Mouse (Mus musculus) hindbrain, embryonic 10.5 days (tissue): ENCODE measurements around the gene Slc25a35. TPM values are rescaled to one million over a fixed set of nuclear protein-coding genes. Genes with fewer than 3 reads are reported as not detected.
"Not testable (repeated sequence)": the region's sequence is repeated elsewhere in the genome, so short reads cannot be mapped to it uniquely, and the experiment has no call there.

ENCODE experiments used
- DNase-seq: peaks from one replicate; pipeline ENCODE4 v3.0.0-alpha.2; 2017; ENCODE audit warnings: low spot score
- H3K27ac ChIP-seq: fragments of 300-500 bp; sonication (generic); 2 replicates; pipeline ENCODE4 v1.5.1; 2016; ENCODE audit warnings: mild to moderate bottlenecking, moderate library complexity
- H3K27me3 ChIP-seq: fragments of 300-500 bp; sonication (generic); 2 replicates; pipeline ENCODE4 v1.6.1; 2016; ENCODE audit warnings: mild to moderate bottlenecking; ENCODE audit not compliant: poor library complexity, insufficient read depth, severe bottlenecking
- H3K36me3 ChIP-seq: fragments of 300-500 bp; sonication (generic); 2 replicates; pipeline ENCODE4 v1.6.1; 2016; ENCODE audit warnings: mild to moderate bottlenecking, moderate library complexity
- H3K4me1 ChIP-seq: fragments of 300-500 bp; sonication (generic); replicated peaks from 2 replicates; pipeline ENCODE4 v1.6.1; 2016; ENCODE audit warnings: mild to moderate bottlenecking
- H3K4me3 ChIP-seq: fragments of 300-500 bp; sonication (generic); 2 replicates; pipeline ENCODE4 v1.5.1; 2016; ENCODE audit warnings: mild to moderate bottlenecking, moderate library complexity
- H3K9me3 ChIP-seq: fragments of 300-500 bp; sonication (generic); 2 replicates; pipeline ENCODE4 v1.6.1; 2016; ENCODE audit warnings: mild to moderate bottlenecking, moderate library complexity
- WGBS: fragments of 180-500 bp; shearing (Covaris S2); methylation state at CpG from one replicate; pipeline ENCODE4 v1.1.7; 2016; 5-methylcytosine and 5-hydroxymethylcytosine counted together
- polyA plus RNA-seq: library from polyadenylated mRNA; unstranded; fragments of >200 nt; fragmentation: Nextera tagmentation; extraction: Ambion mirVana; gene quantifications from 2 replicates; pipeline ENCODE4 v1.2.1, GENCODE M21; 2016

Slc25a35 gene
- polyA plus RNA-seq, 1 experiment from 2014 or later: 2.0 TPM

GRCm38 (mm10) chr11:68946806-68947440 lies 21.0 kb upstream of the Slc25a35 start:
- peaks cover 11% of the 10 kb centered on the region for H3K4me1 ChIP-seq

GRCm38 (mm10) chr11:68947542-68947993 lies 20.4 kb upstream of the Slc25a35 start:
- DNase-seq: peak; percentile 17

More at GRCm38 (mm10) chr11:68946806-68947440, 21.0 kb upstream of the Slc25a35 start:
- no peak overlapping the region; the same call in 1 of the 2 replicates for H3K27ac ChIP-seq
- H3K4me3 ChIP-seq: peak overlapping the region; percentile 31
- H3K27me3 ChIP-seq: peaks cover 46% of the 10 kb centered on the region
- 9% methylated on average over 16 of the region's 16 CpGs for WGBS
- DNase-seq: no peak
- H3K9me3 ChIP-seq: no peaks in the 10 kb centered on the region
- 0 out of 2 replicates have a peak, but pooled peaks cover 3% of the 10 kb centered on the region for H3K36me3 ChIP-seq

GRCm38 (mm10) chr11:68953903-68954302 lies 14.0 kb upstream of the Slc25a35 start:
- no peaks in the 10 kb centered on the region for H3K9me3 ChIP-seq
- WGBS: 4% methylated on average over 13 of the region's 13 CpGs
- no peak overlapping the region for H3K27ac ChIP-seq
- H3K27me3 ChIP-seq: peaks cover 79% of the 10 kb centered on the region
- peaks cover 28% of the 10 kb centered on the region for H3K4me1 ChIP-seq
- peak; percentile 25 for DNase-seq
- no peaks in the 10 kb centered on the region for H3K36me3 ChIP-seq
- H3K4me3 ChIP-seq: peak overlapping the region; percentile 51

More at GRCm38 (mm10) chr11:68947542-68947993, 20.4 kb upstream of the Slc25a35 start:
- H3K27ac ChIP-seq: 0 out of 2 replicates have a peak overlapping the region, but pooled peaks have one; percentile 1
- 4% methylated on average over 12 of the region's 12 CpGs for WGBS
- peaks cover 52% of the 10 kb centered on the region for H3K27me3 ChIP-seq
- peaks cover 11% of the 10 kb centered on the region for H3K4me1 ChIP-seq
- H3K9me3 ChIP-seq: no peaks in the 10 kb centered on the region
- 0 out of 2 replicates have a peak, but pooled peaks cover 3% of the 10 kb centered on the region for H3K36me3 ChIP-seq
- H3K4me3 ChIP-seq: peak overlapping the region; percentile 31

- peak overlapping the region; percentile 51 for H3K4me3 ChIP-seq
- no peaks in the 10 kb centered on the region for H3K36me3 ChIP-seq
- no peaks in the 10 kb centered on the region for H3K9me3 ChIP-seq
- H3K27me3 ChIP-seq: peaks cover 79% of the 10 kb centered on the region
- H3K27ac ChIP-seq: peak overlapping the region; percentile 64
- peaks cover 28% of the 10 kb centered on the region for H3K4me1 ChIP-seq
- 2% methylated on average over 17 of the region's 17 CpGs for WGBS
- peak; percentile 29 for DNase-seq
Observed at GRCm38 (mm10) chr11:68954408-68954807, 13.5 kb upstream of the Slc25a35 start.

- H3K27ac ChIP-seq: no peak overlapping the region
- no peaks in the 10 kb centered on the region for H3K9me3 ChIP-seq
- peaks cover 28% of the 10 kb centered on the region for H3K4me1 ChIP-seq
- peaks cover 73% of the 10 kb centered on the region for H3K27me3 ChIP-seq
- no peak for DNase-seq
- 69% methylated on average over 5 of the region's 5 CpGs for WGBS
- peak overlapping the region; percentile 51 for H3K4me3 ChIP-seq
- H3K36me3 ChIP-seq: no peaks in the 10 kb centered on the region
Observed at GRCm38 (mm10) chr11:68955473-68955872, 12.5 kb upstream of the Slc25a35 start.

GRCm38 (mm10) chr11:68956107-68956506 lies 11.8 kb upstream of the Slc25a35 start:
- no peak overlapping the region; the same call in 1 of the 2 replicates for H3K27ac ChIP-seq
- H3K9me3 ChIP-seq: no peaks in the 10 kb centered on the region
- DNase-seq: no peak
- peaks cover 69% of the 10 kb centered on the region for H3K27me3 ChIP-seq
- peaks cover 28% of the 10 kb centered on the region for H3K4me1 ChIP-seq
- H3K36me3 ChIP-seq: no peaks in the 10 kb centered on the region
- 44% methylated on average over 3 of the region's 3 CpGs for WGBS
- peak overlapping the region; percentile 37 for H3K4me3 ChIP-seq

- H3K27ac ChIP-seq: no peak overlapping the region; the same call in 1 of the 2 replicates
- H3K27me3 ChIP-seq: peaks cover 63% of the 10 kb centered on the region
- no peak for DNase-seq
- H3K9me3 ChIP-seq: no peaks in the 10 kb centered on the region
- WGBS: 26% methylated on average over 13 of the region's 13 CpGs
- H3K36me3 ChIP-seq: no peaks in the 10 kb centered on the region
- peaks cover 28% of the 10 kb centered on the region for H3K4me1 ChIP-seq
- peak overlapping the region; percentile 37 for H3K4me3 ChIP-seq
Observed at GRCm38 (mm10) chr11:68956697-68957096, 11.2 kb upstream of the Slc25a35 start.

- H3K9me3 ChIP-seq: no peaks in the 10 kb centered on the region
- H3K4me3 ChIP-seq: peak within 1 kb of the TSS; percentile 37
- WGBS: 33% methylated on average over 8 of the region's 8 CpGs
- peaks cover 57% of the 10 kb centered on the region for H3K27me3 ChIP-seq
- H3K27ac ChIP-seq: peak within 1 kb of the TSS; percentile 1; the same call in 1 of the 2 replicates
- DNase-seq: no peak
- no peaks in the 10 kb centered on the region for H3K36me3 ChIP-seq
- peaks cover 28% of the 10 kb centered on the region for H3K4me1 ChIP-seq
Observed at GRCm38 (mm10) chr11:68957308-68957707, 10.6 kb upstream of the Slc25a35 start, which contains the start of gene Arhgef15. TSS of gene Arhgef15 (minus strand) at chr11:68957480.

GRCm38 (mm10) chr11:68957971-68958370 lies 10.0 kb upstream of the Slc25a35 start:
- Histone ChIP-seq H3K36me3 (no peaks in the 10 kb centered on the region), H3K4me1 (peaks cover 28% of the 10 kb centered on the region), H3K4me3 (no peak overlapping the region), H3K9me3 (no peaks in the 10 kb centered on the region), H3K27ac (no peak overlapping the region), H3K27me3 (peaks cover 51% of the 10 kb centered on the region)
- DNase-seq: no peak
- 90% methylated on average over 1 of the region's 1 CpGs for WGBS

- Histone ChIP-seq H3K4me1 (peaks cover 5% of the 10 kb centered on the region), H3K27ac (no peak overlapping the region), H3K4me3 (no peak overlapping the region), H3K27me3 (peaks cover 17% of the 10 kb centered on the region), H3K36me3 (no peaks in the 10 kb centered on the region), H3K9me3 (no peaks in the 10 kb centered on the region)
- WGBS: 83% methylated on average over 3 of the region's 3 CpGs
- no peak for DNase-seq
Observed at GRCm38 (mm10) chr11:68961596-68961995, 6.3 kb upstream of the Slc25a35 start.

GRCm38 (mm10) chr11:68962159-68962558 lies 5.8 kb upstream of the Slc25a35 start:
- H3K36me3 ChIP-seq, H3K9me3 ChIP-seq, H3K4me1 ChIP-seq, DNase-seq, H3K4me3 ChIP-seq, H3K27ac ChIP-seq: not testable (repeated sequence)
- H3K27me3 ChIP-seq: peaks cover 17% of the 10 kb centered on the region
- WGBS: 31% methylated on average over 11 of the region's 11 CpGs

- H3K4me1 ChIP-seq: peaks cover 16% of the 10 kb centered on the region
- peaks cover 9% of the 10 kb centered on the region for H3K27me3 ChIP-seq
- H3K9me3 ChIP-seq: no peaks in the 10 kb centered on the region
- no peaks in the 10 kb centered on the region for H3K36me3 ChIP-seq
- WGBS: 84% methylated on average over 2 of the region's 2 CpGs
- H3K4me3 ChIP-seq: no peak overlapping the region
- DNase-seq: no peak
- H3K27ac ChIP-seq: no peak overlapping the region
Observed at GRCm38 (mm10) chr11:68963405-68963804, 4.5 kb upstream of the Slc25a35 start.

GRCm38 (mm10) chr11:68965050-68965449 lies 2.9 kb upstream of the Slc25a35 start:
- DNase-seq: no peak
- H3K27me3 ChIP-seq: peaks cover 18% of the 10 kb centered on the region
- peaks cover 21% of the 10 kb centered on the region for H3K4me1 ChIP-seq
- no peaks in the 10 kb centered on the region for H3K36me3 ChIP-seq
- no peak overlapping the region for H3K27ac ChIP-seq
- no peaks in the 10 kb centered on the region for H3K9me3 ChIP-seq
- H3K4me3 ChIP-seq: no peak overlapping the region
